Mouse (Mus musculus): Measurements from ENCODE around the gene Lgmn.

- TF ChIP-seq MAFK (IDR thresholded peaks at IDR 0.05; ENCODE audit: borderline replicate concordance, low read depth, low read length) (no peak), GATA1 (IDR thresholded peaks at IDR 0.05; ENCODE audit: low read depth, low read length) (no peak), MAZ (IDR thresholded peaks at IDR 0.05; ENCODE audit: low read depth, low read length) (no peak), MEF2A (IDR thresholded peaks at IDR 0.05; ENCODE audit: extremely low read depth, insufficient replicate concordance, low read depth, low read length, poor library complexity, severe bottlenecking) (no peak)
These were observed 20.4 kb upstream of the Lgmn start for GRCm38 (mm10) chr12:102460014-102460413.

All from MEL (cell line).